Mouse (Mus musculus) layer of hippocampus, postnatal 10 days (tissue): ENCODE results near the gene Ank3. TPM values are rescaled to one million over a fixed set of nuclear protein-coding genes. Genes with fewer than 3 reads are reported as not detected.
"Not testable (repeated sequence)": the region's sequence is repeated elsewhere in the genome, so short reads cannot be mapped to it uniquely, and the experiment has no call there.

Experiments
- DNase-seq, 2 experiments: peaks; one replicate each; pipeline ENCODE4 v3.0.0; 2021; ENCODE audit warnings: low spot score in 2 of 2
- long read RNA-seq: library from polyadenylated mRNA; stranded (forward); transcript quantifications from one replicate; pipeline ENCODE4 v2.0.0, GENCODE M21; 2023
- total RNA-seq, 2 experiments: library from RNA; stranded (reverse); gene quantifications; 2 replicates each; pipeline ENCODE4 v1.2.3; 2021

The Ank3 gene
- 100 to 1,000 TPM; 457 to 507 TPM for total RNA-seq
- long read RNA-seq, partial matches to known transcripts = 5 of 45 reads
- long read RNA-seq, other reads (novel, unspliced or antisense) = 40 of 45 reads

DNA sequence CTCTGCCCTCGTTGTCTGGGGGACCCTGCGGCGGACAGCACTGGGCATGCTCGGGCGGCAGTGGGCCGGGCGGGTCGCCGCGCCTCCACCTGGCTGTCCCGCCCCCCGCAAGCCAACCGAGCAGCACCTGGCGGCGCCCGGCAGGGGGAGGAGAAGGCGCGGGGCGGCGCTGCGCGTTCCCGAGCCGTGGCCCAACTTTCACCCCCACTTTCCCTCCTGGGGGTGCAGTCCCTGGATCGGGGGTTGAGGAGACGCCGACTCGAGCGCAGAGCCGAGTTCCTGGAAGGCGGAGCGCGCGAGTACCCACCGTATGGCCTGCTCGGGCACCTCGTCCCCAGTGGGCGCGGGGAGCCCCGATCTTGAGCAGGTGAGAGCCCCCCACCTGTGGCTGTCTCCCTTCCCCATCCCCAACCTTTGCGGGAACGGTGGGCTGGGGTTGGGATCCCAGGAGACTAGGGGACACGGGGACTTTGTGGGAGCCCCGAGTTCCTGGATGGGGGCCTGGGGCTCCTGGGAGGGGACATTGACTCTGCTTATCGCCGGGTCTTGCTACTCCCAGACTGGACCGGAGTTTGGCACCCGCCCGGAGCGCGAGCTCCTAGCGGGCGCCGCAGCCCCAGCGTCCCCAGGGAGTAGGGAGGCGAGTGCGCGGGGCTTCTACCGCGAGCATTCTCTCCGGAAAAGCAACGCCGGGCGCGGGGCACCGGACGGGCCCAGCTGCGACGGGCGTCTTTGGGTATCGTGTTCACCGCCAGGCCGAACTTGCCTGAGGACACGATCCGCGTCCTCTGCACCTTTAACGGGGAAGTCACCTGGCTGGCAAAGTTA lies at the start of gene Ank3:
Gene Ank3 (plus strand): TSS at position 11 of the 828 bp plus-strand sequence.
- DNase-seq = peak; percentile 9 to 22

- DNase-seq = no peak
These were observed 47.3 kb upstream of the Ank3 start for GRCm38 (mm10) chr10:69351071-69351841.

DNA sequence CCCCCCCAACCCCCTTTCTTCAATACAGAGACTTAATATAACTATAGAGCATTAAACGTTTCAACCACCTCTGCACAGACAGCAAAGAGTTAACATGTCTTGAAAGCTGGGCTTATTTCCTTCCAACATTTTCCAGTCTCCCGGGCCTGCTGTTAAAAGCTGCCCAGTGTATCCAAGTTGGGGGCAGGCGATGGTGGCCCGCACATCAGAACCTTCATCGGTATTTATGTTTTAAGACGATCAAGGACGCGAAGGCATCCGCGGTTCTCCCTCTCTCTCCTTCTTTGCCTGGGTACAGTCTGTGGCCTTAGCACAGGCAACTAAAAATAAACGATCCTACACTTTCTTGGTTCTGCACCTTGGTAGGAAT lies 46.7 kb upstream of the Ank3 start:
- no peak for DNase-seq

GRCm38 (mm10) chr10:69352212-69353085 lies 46.1 kb upstream of the Ank3 start, which contains the start of gene Cdk1:
Gene Cdk1 (minus strand): TSS chr10:69352938.
- peak; percentile 95 to 96 for DNase-seq

DNA sequence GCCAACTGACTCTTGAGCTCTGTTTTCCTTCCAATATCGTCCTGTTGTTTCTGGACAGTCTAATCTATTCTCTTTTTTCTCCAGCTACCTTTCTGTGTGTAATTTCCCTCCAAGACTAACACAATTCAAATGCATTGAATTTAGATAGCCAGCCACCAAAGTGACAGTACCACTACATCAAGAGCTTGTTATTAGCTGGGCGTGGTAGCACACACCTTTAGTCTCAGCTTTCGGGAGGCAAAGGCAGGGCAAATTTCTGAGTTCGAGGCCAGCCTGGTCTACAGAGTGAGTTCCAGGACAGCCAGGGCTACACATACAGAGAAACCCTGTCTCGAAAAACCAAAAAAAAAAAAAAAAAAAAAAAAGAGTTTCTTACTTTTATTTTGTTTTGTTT lies 45.5 kb upstream of the Ank3 start:
- not testable (repeated sequence) for DNase-seq

- no peak for DNase-seq
These were observed 38.9 kb upstream of the Ank3 start for GRCm38 (mm10) chr10:69359666-69360065.

DNA sequence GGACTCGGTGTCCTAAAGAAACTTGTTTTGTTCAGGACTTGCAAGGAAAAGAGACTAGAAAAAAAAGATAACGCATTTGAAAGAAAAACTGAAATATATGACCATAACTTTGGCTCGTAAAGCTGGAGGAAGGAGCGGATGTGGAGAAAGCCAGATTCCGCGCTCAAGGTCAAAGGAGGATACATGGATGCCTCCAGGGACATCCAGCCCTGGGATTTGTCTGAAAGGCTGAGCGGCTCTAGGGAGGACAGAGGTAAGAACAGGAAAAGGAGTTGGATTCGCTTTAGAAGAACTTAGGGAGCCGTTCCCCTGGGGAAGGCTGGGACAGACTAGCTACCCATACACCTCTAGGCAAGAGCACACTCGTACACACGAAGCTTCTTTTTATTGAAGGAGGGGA lies 32.4 kb upstream of the Ank3 start:
- no peak for DNase-seq

DNA sequence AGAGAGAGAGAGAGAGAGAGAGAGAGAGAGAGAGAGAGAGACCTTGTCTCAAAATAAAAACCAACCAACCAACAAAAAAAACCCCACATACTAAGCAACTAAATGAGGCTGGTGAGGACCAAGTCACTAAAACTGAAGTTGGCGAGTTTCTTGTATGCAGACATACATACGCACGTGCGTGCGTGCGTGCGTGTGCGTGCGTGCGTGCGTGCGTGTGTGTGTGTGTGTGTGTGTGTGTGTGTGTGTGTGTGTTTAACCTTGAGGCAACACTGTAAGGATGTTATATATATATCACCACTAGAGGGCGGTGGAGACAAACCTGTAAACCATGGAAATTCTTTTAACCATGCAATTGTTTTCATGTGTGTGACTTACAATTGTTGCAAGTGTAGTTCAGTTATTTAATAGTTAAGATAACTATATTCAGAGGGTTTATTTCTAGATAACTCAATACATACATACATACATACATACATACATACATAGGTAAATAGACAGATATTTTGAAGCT lies 31.6 kb upstream of the Ank3 start:
- no peak for DNase-seq

DNA sequence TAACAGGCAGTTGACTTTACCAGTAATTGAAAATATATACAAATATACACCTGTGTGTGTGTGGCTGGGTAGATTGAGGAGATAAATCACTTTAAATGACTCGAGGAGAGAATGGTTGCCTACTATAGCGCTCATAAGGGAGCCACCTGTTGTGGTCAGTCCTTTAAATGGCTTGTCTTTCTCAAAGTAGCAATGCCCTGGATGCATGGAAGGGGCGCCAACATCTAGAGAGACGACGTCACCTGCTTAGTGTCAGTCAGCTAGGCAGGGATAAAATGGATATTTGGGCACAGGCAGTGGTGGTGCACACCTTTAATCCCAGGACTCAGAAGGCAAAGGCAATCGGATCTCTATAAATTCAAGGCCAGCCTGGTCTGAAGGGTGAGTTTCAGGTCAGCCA lies 29.3 kb upstream of the Ank3 start:
- no peak for DNase-seq

- peak; percentile 46 to 64 for DNase-seq
These were observed 27.1 kb upstream of the Ank3 start for GRCm38 (mm10) chr10:69371441-69371840.

DNA sequence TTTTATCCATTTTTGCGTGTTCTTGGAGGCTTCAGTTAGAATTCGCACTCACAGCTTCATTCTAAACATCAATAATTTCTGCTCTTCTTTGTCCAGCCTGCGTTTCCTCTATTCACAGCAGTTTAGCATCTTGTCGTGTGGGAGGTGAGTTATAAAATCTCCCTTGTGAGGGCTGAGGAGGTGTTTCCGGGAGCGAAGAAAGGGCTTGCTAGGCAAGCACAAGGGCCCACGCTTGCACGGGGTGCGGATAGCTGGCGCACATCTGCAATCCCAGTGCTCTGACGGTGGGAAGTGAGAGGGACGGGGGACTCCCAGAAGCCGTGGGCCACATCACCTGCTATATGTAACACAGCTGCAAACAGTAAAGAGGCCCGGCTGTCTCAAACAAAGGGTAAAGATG lies 26.5 kb upstream of the Ank3 start:
- no peak for DNase-seq

GRCm38 (mm10) chr10:69373796-69374550 lies 24.6 kb upstream of the Ank3 start:
- no peak for DNase-seq

DNA sequence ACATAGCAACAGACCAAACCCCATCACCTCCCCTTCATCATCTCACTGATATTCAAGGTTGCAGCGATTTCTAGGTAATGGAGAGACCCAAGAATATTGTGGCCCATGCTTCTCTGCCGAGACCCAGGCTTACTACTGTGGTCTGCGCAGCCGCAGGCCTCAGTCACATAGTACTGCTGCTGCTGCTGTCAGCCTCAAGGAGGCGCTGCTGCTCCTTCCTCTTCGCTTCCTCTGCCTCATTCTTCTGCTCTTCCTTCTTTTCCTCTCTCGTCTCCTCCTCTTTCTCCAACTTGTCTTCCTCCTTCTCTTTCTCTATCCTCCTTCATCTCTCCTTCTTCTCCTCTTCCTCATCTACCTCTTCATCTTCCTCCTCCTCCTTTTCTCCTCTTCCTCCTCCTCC lies 23.4 kb upstream of the Ank3 start:
- no peak for DNase-seq

DNA sequence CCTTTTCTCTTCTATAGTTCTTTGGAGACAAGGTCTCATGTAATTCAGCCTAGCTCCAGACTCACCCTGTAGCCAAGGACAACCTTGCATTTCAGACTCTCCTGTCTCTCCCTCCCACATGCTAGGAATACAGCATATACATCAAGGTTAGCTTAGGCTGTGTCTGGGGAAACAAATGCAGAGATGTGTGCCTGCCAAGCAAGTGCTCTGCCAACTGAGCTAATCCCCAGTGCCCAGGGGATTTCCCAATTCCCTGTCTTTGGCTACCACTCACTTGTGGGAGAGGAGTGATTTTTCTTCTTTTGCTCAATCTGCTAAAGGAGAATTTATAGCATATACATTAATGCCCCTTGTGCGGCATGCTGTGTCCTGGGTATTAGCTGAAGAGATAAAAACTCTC lies 15.4 kb upstream of the Ank3 start:
- DNase-seq = no peak

DNA sequence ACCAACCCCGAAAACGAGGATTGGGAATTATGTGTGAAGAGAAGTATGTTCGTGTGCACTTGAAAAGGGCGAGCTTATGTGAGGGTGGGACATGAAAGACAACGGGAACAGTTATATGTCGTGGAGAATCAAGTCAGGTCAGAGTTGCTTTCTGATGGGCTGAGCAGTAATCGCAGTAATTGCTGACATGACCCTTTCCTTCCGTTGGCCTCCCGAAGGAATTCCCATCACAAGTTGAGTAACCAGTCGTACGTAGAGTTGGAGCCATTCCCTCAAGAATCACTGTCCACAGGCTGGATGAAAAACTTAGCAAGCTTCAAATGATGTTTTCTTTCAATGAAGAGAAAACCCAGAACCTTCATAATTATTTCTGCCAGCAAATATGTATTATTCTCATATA lies 13.9 kb upstream of the Ank3 start:
- DNase-seq = no peak

- DNase-seq = no peak
These were observed 13.4 kb upstream of the Ank3 start for GRCm38 (mm10) chr10:69385136-69385535.

DNA sequence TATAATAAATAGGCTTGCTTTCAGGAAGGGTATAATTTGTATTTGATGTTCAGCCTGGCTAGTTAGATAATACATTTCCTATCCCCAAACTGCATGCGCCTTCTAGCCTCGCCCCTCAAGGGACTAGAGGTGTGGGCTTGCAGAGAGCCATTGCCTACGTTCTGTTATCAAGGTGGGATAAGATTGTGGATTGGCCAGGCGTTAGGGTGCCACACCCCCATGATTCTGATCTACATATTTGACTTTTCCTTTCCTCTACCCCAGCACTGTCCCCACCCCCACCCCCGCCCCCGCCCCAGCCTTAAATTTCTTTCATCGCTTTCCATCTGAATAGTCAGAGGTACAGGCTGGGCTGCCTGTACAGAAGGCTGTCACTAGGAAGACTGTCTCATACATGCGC lies 11.8 kb upstream of the Ank3 start:
- DNase-seq = no peak

GRCm38 (mm10) chr10:69389511-69389910 lies 9.1 kb upstream of the Ank3 start:
- no peak for DNase-seq

DNA sequence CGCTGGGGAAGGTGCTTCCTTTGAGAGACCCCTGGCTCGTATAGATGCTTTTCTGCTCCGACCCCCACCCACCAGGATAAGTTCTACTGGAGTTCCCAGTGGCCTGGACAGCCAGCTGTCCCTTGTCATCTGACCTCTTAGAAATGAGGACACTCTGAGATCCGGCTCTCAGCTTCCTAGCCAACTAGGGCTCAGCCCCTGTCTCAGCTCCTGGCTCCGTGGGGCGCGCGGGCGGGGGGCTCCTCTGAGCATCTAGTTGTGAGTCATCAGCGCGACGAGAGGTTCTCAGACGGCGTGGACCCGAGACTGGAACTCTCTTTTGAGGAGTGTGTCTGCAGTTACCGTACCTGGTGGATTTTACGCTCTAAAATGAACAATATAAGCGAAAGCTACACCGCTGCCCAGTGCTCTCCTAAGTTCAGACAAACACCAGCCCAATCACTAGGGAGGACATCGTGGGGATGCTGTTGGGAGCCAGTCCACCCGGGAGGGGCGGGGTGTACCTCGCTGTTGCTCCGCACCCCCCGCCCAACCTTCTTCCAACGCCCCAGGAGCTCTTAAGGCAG lies 293 bp upstream of the Ank3 start:
- DNase-seq = peak in 1 of 2 experiments; percentile 6

DNA sequence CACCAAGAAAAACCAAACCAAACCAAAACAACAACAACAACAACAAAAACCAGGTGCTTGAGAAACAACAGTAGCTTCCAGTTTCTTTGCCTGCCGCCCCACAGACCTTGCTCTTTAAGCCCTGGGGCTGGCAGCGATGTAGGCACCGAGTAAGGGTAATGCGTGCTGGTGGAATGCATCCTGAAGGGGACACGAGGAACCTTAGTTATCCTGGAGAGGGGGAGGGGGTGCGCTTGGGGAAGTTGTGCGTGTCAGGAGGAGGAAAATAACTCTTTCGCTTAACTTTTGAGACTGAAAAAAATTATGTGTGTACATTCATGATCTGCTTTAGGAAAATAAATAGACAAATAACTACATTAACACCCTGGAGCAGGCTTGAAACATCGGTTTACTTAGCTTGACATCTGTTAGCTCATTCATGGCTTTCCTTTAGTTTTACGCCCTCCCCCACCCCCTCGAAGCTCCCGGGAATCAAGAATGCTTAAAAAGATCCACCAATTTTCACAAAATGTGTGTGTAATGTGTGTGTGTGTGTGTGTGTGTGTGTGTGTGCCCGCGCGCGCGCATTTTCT lies 1.3 kb downstream of the Ank3 start:
- DNase-seq = no peak
